Mouse (Mus musculus): ENCODE measurements at regions not wholly inside any gene's neighbourhood (a gene's known extent, or its start where the extent isn't known, plus 50 kb on each side); places are given as distances from the start of the nearest gene placed in this dataset.

DNA sequence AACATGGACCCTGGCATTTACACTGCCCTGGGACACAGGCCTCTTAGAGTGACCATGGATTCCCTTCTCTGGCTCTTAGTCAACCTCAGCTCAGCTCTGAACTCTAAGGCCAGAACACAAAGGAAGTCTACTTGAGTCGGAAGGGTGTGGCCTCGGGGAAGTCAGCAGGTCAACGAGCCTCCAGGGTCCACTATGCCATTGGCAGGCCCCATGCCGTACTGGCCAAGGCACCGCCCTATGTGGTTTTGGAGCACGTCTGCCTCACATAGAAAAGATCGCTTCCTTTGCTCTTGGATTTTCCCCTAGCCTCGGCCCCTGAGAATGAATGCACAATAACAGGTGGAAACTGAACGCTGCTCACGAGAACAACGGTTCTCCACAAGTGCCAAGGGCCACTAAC lies 257.9 kb upstream of the Zfp637 start:
- H3K9ac ChIP-seq (ENCODE audit: low read depth, low read length): no peak overlapping the region
- no peak overlapping the region for H3K4me3 ChIP-seq (ENCODE audit: low read depth, low read length)
- no peak overlapping the region for H3K27ac ChIP-seq (ENCODE audit: low read depth, low read length)
- H3K4me2 ChIP-seq: no peak overlapping the region
- no peaks in the 10 kb centered on the region for H3K36me3 ChIP-seq (ENCODE audit: control insufficient read depth, insufficient read depth, low read length)
- H3K27me3 ChIP-seq (ENCODE audit: control insufficient read depth, insufficient read depth, low read length): peaks cover 2% of the 10 kb centered on the region; the same call in 1 of the 2 replicates
- H3K9me3 ChIP-seq (replicated peaks; ENCODE audit: control insufficient read depth, low read length): no peaks in the 10 kb centered on the region
- H3K4me1 ChIP-seq (ENCODE audit: control insufficient read depth, insufficient read depth, low read length): no peaks in the 10 kb centered on the region
- WGBS (ENCODE audit: insufficient replicate concordance): 87% methylated on average over 11 of the region's 11 CpGs
- no peak for ATAC-seq (replicated peaks; ENCODE audit: insufficient number of reproducible peaks, low FRiP score, low TSS enrichment)

DNA sequence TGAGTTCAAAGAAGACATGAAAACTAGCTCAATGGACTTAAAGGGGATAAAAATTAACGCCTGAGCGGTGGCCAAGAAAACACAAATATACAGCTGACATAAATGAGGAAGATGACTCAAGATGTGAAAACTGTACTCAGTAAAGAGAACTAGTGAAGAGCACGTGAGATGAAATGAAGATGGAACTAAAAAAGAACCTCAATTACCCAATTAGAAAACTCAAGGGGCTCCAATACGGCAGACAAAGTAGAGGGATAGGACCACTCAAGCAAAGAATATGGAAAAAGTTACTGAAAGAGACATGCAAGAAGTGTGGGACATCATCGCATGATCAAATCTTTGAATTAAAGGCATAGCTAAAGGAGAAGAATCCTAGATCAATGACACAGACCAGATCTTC lies 256.4 kb upstream of the Zfp637 start:
- WGBS (ENCODE audit: insufficient replicate concordance): 84% methylated on average over 5 of the region's 5 CpGs
- ATAC-seq (replicated peaks; ENCODE audit: insufficient number of reproducible peaks, low FRiP score, low TSS enrichment): no peak

DNA sequence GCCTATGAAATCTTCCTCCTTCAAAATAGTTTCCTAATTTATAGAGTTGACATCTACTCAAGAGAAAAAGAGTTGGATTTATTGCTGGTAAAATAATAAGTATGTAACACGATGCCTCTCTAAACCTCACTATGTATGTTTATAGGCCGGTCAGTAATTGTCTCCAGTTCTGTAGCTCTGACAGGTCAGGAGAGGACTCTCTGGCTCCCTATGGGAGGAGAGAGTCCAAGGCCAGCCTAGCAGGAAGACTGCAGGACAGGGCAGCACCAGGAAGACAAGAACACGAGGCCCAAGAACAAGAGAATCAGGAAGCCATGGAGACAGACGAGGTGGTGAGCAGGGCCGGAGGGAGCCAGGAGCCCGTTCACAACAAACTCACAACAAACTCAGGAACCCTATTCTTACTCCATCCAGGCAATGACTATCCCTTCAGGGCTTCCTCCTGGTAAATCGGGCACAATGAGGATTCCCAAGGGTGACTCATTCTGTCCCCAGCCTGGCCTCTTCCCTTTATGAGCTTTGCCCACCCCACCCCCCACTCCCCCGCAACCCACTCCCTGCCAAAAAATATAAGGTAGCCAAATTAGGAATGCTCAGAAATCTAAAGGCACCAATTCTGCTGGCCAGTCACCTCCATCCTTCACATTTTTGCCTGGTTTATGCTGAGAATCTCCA lies 244.7 kb upstream of the Zfp637 start:
- Histone ChIP-seq H3K4me2 (no peak overlapping the region), H3K27ac (ENCODE audit: low read depth, low read length) (no peak overlapping the region), H3K36me3 (ENCODE audit: control insufficient read depth, insufficient read depth, low read length) (no peaks in the 10 kb centered on the region), H3K4me1 (ENCODE audit: control insufficient read depth, insufficient read depth, low read length) (no peaks in the 10 kb centered on the region), H3K9ac (ENCODE audit: low read depth, low read length) (no peak overlapping the region), H3K4me3 (ENCODE audit: low read depth, low read length) (no peak overlapping the region), H3K9me3 (replicated peaks; ENCODE audit: control insufficient read depth, low read length) (no peaks in the 10 kb centered on the region), H3K27me3 (ENCODE audit: control insufficient read depth, insufficient read depth, low read length) (no peaks in the 10 kb centered on the region)
- WGBS (ENCODE audit: insufficient replicate concordance): 79% methylated on average over 8 of the region's 8 CpGs
- no peak for ATAC-seq (replicated peaks; ENCODE audit: insufficient number of reproducible peaks, low FRiP score, low TSS enrichment)

More for the DNA sequence above, 256.4 kb upstream of the Zfp637 start:
- Histone ChIP-seq H3K4me2 (no peak overlapping the region), H3K9me3 (replicated peaks; ENCODE audit: control insufficient read depth, low read length) (no peaks in the 10 kb centered on the region), H3K27ac (ENCODE audit: low read depth, low read length) (no peak overlapping the region), H3K27me3 (ENCODE audit: control insufficient read depth, insufficient read depth, low read length) (no peaks in the 10 kb centered on the region), H3K4me1 (ENCODE audit: control insufficient read depth, insufficient read depth, low read length) (no peaks in the 10 kb centered on the region), H3K36me3 (ENCODE audit: control insufficient read depth, insufficient read depth, low read length) (no peaks in the 10 kb centered on the region), H3K4me3 (ENCODE audit: low read depth, low read length) (no peak overlapping the region), H3K9ac (ENCODE audit: low read depth, low read length) (no peak overlapping the region)

DNA sequence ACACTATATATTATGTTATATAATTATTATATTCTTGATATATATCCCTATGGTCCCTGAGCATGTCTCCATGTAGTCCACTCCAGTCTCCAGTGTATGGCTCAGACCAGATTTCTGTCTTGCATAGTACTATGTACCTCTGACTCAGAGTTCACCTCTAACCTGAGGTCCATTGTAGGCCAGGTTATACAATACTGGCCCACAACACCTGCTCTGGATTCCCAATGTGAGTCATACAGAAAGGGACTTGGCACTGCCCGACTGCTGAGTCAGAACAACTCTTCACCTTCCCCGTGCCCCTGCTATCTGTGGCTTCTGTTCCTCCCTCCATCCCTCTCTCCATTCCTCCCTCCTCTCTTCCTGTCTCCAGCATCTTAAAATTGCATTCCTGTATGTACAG lies 236.1 kb upstream of the Zfp637 start:
- H3K9me3 ChIP-seq (replicated peaks; ENCODE audit: control insufficient read depth, low read length): peaks cover 6% of the 10 kb centered on the region; the same call in 1 of the 2 replicates
- no peak overlapping the region for H3K4me3 ChIP-seq (ENCODE audit: low read depth, low read length)
- peaks cover 21% of the 10 kb centered on the region for H3K27me3 ChIP-seq (ENCODE audit: control insufficient read depth, insufficient read depth, low read length)
- 0 out of 2 replicates have a peak overlapping the region, but pooled peaks have one; percentile 22 for H3K9ac ChIP-seq (ENCODE audit: low read depth, low read length)
- no peak overlapping the region; the same call in 1 of the 2 replicates for H3K27ac ChIP-seq (ENCODE audit: low read depth, low read length)
- H3K36me3 ChIP-seq (ENCODE audit: control insufficient read depth, insufficient read depth, low read length): no peaks in the 10 kb centered on the region
- 33% methylated on average over 2 of the region's 2 CpGs for WGBS (ENCODE audit: insufficient replicate concordance)
- peak overlapping the region; percentile 45 for H3K4me2 ChIP-seq
- no peak for ATAC-seq (replicated peaks; ENCODE audit: insufficient number of reproducible peaks, low FRiP score, low TSS enrichment)
- H3K4me1 ChIP-seq (ENCODE audit: control insufficient read depth, insufficient read depth, low read length): peaks cover 23% of the 10 kb centered on the region

DNA sequence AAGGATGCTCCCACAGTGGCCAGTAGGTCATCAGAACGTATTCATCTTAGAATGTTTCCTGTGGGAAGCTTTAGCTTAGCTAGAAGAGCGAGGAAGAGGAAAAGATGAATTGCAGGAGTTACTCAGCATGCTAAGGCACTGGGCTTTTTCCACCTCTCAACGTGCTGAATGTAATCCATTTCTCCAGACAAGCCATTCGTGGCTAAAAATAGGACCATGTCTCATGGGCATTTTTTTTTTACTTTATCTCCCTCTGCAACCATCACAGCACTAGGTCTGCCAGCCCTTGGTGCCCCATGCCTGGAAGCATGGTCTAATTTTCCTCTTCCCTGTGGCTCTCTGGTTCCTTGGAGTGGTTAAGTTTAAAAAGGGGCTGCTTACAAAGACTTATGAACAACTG lies 235.3 kb upstream of the Zfp637 start:
- Histone ChIP-seq H3K36me3 (ENCODE audit: control insufficient read depth, insufficient read depth, low read length) (no peaks in the 10 kb centered on the region), H3K4me2 (peak overlapping the region; percentile 45), H3K9me3 (replicated peaks; ENCODE audit: control insufficient read depth, low read length) (peaks cover 6% of the 10 kb centered on the region; the same call in 1 of the 2 replicates), H3K27me3 (ENCODE audit: control insufficient read depth, insufficient read depth, low read length) (peaks cover 26% of the 10 kb centered on the region), H3K4me3 (ENCODE audit: low read depth, low read length) (no peak overlapping the region), H3K9ac (ENCODE audit: low read depth, low read length) (0 out of 2 replicates have a peak overlapping the region, but pooled peaks have one; percentile 22), H3K27ac (ENCODE audit: low read depth, low read length) (peak overlapping the region; percentile 54), H3K4me1 (ENCODE audit: control insufficient read depth, insufficient read depth, low read length) (peaks cover 28% of the 10 kb centered on the region)
- WGBS (ENCODE audit: insufficient replicate concordance): 20% methylated on average over 4 of the region's 4 CpGs
- ATAC-seq (replicated peaks; ENCODE audit: insufficient number of reproducible peaks, low FRiP score, low TSS enrichment): no peak

DNA sequence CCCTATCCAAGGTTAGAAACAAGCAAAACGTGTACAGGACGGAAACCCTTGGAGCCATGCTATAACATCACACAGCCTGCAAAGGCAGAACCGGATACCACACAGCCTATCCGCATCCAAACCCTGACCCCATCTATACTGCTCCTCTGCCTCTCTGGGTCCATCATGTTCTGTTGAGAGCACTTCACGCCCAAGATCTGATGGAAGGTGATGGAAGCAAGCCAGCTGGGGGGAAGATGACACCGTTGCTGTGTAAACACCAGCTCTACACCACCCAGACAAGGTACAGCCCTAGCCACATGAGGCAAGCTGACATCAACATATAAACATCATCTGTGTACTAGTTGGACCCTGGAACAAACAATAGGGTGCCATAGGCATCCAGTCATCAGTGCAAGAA lies 234.8 kb upstream of the Zfp637 start:
- Histone ChIP-seq H3K9me3 (replicated peaks; ENCODE audit: control insufficient read depth, low read length) (peaks cover 6% of the 10 kb centered on the region; the same call in 1 of the 2 replicates), H3K4me3 (ENCODE audit: low read depth, low read length) (no peak overlapping the region), H3K4me2 (no peak overlapping the region), H3K4me1 (ENCODE audit: control insufficient read depth, insufficient read depth, low read length) (peaks cover 28% of the 10 kb centered on the region), H3K27ac (ENCODE audit: low read depth, low read length) (peak overlapping the region; percentile 10; the same call in 1 of the 2 replicates), H3K9ac (ENCODE audit: low read depth, low read length) (no peak overlapping the region), H3K27me3 (ENCODE audit: control insufficient read depth, insufficient read depth, low read length) (peaks cover 26% of the 10 kb centered on the region), H3K36me3 (ENCODE audit: control insufficient read depth, insufficient read depth, low read length) (no peaks in the 10 kb centered on the region)
- 76% methylated on average over 6 of the region's 6 CpGs for WGBS (ENCODE audit: insufficient replicate concordance)
- no peak for ATAC-seq (replicated peaks; ENCODE audit: insufficient number of reproducible peaks, low FRiP score, low TSS enrichment)

DNA sequence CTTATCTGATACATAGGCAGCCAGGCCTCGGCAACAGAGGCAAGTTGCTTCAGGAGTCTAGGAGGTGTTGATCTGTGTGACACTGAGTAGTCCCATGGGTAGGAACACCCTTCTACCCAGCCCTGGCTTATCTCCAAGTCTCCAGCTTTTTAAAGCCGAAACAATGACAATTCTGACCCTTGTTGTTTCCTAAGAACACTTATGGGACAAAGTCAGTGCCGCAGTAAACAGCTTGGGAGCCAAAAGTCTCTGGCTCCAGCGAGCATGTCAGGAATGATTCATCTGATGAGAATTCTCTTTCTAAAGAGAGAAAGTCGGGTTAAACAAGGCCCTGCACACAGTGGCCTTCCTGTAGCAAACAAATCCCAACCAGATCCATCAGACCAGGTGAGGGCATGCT lies 234.0 kb upstream of the Zfp637 start:
- H3K4me2 ChIP-seq: no peak overlapping the region
- no peaks in the 10 kb centered on the region for H3K36me3 ChIP-seq (ENCODE audit: control insufficient read depth, insufficient read depth, low read length)
- H3K27me3 ChIP-seq (ENCODE audit: control insufficient read depth, insufficient read depth, low read length): peaks cover 30% of the 10 kb centered on the region
- no peak overlapping the region for H3K4me3 ChIP-seq (ENCODE audit: low read depth, low read length)
- WGBS (ENCODE audit: insufficient replicate concordance): 35% methylated on average over 5 of the region's 5 CpGs
- no peak for ATAC-seq (replicated peaks; ENCODE audit: insufficient number of reproducible peaks, low FRiP score, low TSS enrichment)
- H3K9ac ChIP-seq (ENCODE audit: low read depth, low read length): no peak overlapping the region
- H3K27ac ChIP-seq (ENCODE audit: low read depth, low read length): no peak overlapping the region
- H3K9me3 ChIP-seq (replicated peaks; ENCODE audit: control insufficient read depth, low read length): peaks cover 6% of the 10 kb centered on the region; the same call in 1 of the 2 replicates
- peaks cover 28% of the 10 kb centered on the region for H3K4me1 ChIP-seq (ENCODE audit: control insufficient read depth, insufficient read depth, low read length)

DNA sequence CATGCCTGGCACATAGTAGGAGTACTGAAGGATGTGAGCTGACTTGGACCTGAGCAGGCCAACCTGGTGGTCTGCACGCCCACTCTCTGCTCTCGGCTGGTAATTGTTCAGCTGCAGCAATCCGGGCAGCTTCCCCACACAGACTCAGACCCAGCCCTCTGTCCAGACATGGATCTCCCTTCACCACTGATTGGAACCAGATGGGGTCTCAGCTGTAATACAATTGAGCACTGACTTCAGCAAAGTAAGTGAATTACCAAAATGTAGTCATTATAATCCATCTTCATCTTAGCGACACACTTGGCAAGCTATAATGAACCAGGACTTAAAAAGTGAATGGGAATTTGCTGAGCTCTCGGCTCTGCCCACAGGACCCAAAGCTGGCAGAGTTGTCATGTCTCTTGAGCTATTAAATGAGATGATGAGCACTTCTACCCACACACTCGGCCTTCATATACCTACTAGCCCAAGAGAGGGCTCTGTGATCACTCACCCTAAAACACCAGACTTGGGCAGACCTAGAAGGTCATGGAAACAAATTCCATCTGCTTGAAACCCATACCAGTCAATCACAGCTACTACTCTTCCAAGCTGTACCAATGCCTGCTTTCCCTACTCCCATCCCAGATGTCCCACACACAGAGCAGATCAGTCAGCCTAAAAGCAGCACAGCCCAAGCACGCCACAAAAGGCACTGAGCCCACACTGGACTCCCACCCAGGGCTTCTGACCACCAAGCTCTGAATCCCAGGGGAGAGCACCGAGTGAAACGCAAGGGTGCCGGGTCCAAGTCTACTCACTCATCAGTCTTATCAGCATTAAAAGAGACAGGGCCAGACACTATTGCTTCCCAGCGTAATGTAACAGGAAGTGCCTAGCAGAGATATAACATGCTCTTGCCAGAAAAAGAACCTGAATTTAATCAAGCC lies 231.2 kb upstream of the Zfp637 start:
- no peaks in the 10 kb centered on the region for H3K9me3 ChIP-seq (replicated peaks; ENCODE audit: control insufficient read depth, low read length)
- peak overlapping the region; percentile 11; the same call in 1 of the 2 replicates for H3K4me2 ChIP-seq
- peaks cover 52% of the 10 kb centered on the region for H3K27me3 ChIP-seq (ENCODE audit: control insufficient read depth, insufficient read depth, low read length)
- no peak overlapping the region for H3K9ac ChIP-seq (ENCODE audit: low read depth, low read length)
- 44% methylated on average over 11 of the region's 11 CpGs for WGBS (ENCODE audit: insufficient replicate concordance)
- H3K4me3 ChIP-seq (ENCODE audit: low read depth, low read length): no peak overlapping the region
- H3K4me1 ChIP-seq (ENCODE audit: control insufficient read depth, insufficient read depth, low read length): peaks cover 27% of the 10 kb centered on the region
- no peak for ATAC-seq (replicated peaks; ENCODE audit: insufficient number of reproducible peaks, low FRiP score, low TSS enrichment)
- no peaks in the 10 kb centered on the region for H3K36me3 ChIP-seq (ENCODE audit: control insufficient read depth, insufficient read depth, low read length)
- H3K27ac ChIP-seq (ENCODE audit: low read depth, low read length): peak overlapping the region; percentile 29; the same call in 1 of the 2 replicates

Measured in heart, embryonic 11.5 days (tissue).